Mouse (Mus musculus) midbrain, embryonic 15.5 days (tissue): ENCODE results near the gene Itih3. TPM values are rescaled to one million over a fixed set of nuclear protein-coding genes. Genes with fewer than 3 reads are reported as not detected.
A peak's percentile ranks its signal among the peaks of the same experiment; 100 is the strongest.

Experiments
- ATAC-seq: fragments of 200-750 bp; cut with Nextera tagmentation; replicated peaks from 2 replicates; pipeline ENCODE4 v1.8.0; 2017; ENCODE audit warnings: moderate TSS enrichment
- H3K27ac ChIP-seq: fragments of 300-500 bp; sonication (generic); 2 replicates; pipeline ENCODE4 v1.5.1; 2015; ENCODE audit warnings: mild to moderate bottlenecking, inconsistent platforms
- H3K27me3 ChIP-seq: fragments of 300-500 bp; sonication (generic); replicated peaks from 2 replicates; pipeline ENCODE4 v1.6.1; 2015; ENCODE audit warnings: inconsistent platforms
- H3K36me3 ChIP-seq: fragments of 300-500 bp; sonication (generic); replicated peaks from 2 replicates; pipeline ENCODE4 v1.6.1; 2015; ENCODE audit warnings: inconsistent platforms
- H3K4me1 ChIP-seq: fragments of 300-500 bp; sonication (generic); 2 replicates; pipeline ENCODE4 v1.6.1; 2015; ENCODE audit warnings: inconsistent platforms
- H3K4me2 ChIP-seq: fragments of 300-500 bp; sonication (generic); 2 replicates; pipeline ENCODE4 v1.6.1; 2015; ENCODE audit warnings: inconsistent platforms, mild to moderate bottlenecking, moderate library complexity
- H3K4me3 ChIP-seq: fragments of 300-500 bp; sonication (generic); 2 replicates; pipeline ENCODE4 v1.5.1; 2015; ENCODE audit warnings: mild to moderate bottlenecking, inconsistent platforms
- H3K9ac ChIP-seq: fragments of 300-500 bp; sonication (generic); 2 replicates; pipeline ENCODE4 v1.6.1; 2015; ENCODE audit warnings: mild to moderate bottlenecking, inconsistent platforms
- H3K9me3 ChIP-seq: fragments of 300-500 bp; sonication (generic); 2 replicates; pipeline ENCODE4 v1.6.1; 2016; ENCODE audit warnings: inconsistent platforms
- WGBS: fragments of 180-500 bp; shearing (Covaris S2); methylation state at CpG from one replicate; pipeline ENCODE4 v1.1.7; 2015; ENCODE audit warnings: mixed read lengths; 5-methylcytosine and 5-hydroxymethylcytosine counted together
- polyA plus RNA-seq: library from polyadenylated mRNA; unstranded; fragments of >200 nt; fragmentation: Nextera tagmentation; extraction: Ambion mirVana; gene quantifications from 2 replicates; pipeline ENCODE4 v1.2.1, GENCODE M21; 2015

Gene Itih3
- 1.1 and 1.3 TPM in 2 replicates for polyA plus RNA-seq

DNA sequence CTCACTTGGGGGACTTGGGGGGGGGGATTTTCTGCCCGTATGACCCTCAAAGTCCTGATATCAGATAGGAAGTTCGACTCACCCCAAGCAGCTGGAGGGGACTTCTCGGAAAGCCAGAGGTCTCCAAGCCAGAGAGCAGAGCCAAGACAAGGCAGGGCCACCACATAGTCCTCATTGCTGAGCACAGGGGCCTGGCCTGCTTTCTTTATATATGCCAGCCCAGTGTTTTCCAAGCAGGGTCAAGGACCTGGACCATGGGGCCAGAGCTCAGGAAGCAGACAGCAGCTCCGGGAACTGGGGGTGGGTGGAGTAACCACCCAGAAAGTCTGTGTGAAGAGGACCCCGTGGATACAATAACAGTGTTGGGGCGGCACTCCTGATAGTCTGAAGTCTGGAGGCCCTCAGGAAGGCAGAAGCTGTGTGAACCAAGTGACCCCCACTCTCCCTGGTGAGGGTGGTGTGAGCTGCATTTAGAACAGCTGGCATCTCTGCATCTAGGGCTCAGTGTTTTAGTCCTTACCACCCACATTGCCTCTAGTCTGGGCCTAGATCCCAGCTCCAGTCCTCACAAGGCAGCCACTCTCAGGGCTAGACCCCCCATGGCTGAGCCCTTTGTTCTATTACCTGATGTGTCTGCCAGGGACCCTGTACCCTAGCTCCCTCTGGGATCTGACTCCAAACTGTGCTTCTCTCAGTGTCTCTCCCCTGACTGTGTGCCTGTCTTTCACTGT, at the start of gene Itih3:
Gene Itih3 (minus strand): TSS at position 386 of the 731 bp plus-strand sequence.
- H3K36me3 ChIP-seq = no peaks in the 10 kb centered on the region
- no peaks in the 10 kb centered on the region for H3K4me1 ChIP-seq
- no peak within 1 kb of the TSS for H3K4me3 ChIP-seq
- H3K9me3 ChIP-seq = no peaks in the 10 kb centered on the region
- ATAC-seq = no peak
- H3K4me2 ChIP-seq = no peak within 1 kb of the TSS
- 77% methylated on average over 6 of the region's 6 CpGs for WGBS
- H3K9ac ChIP-seq = no peak within 1 kb of the TSS
- no peak within 1 kb of the TSS for H3K27ac ChIP-seq
- H3K27me3 ChIP-seq = no peaks in the 10 kb centered on the region

DNA sequence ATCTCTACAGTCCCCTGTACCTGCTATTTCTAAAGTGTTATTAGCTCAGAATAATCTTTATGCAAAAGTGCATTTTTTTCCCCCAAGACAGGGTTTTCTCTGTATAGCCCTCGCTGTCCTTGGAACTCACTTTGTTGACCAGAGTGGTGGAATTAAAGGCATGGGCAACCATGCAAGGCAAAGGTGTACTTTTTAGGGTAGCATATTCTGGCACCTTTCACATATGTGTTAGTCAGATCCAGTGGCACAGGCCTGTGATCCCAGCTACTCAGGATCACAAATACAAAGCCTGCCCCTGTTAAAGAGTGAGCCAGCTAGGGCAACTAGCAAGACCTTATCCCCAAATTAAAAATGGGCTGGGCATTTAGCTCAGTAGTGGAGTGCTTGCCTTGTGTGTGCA, 36.8 kb upstream of the Itih3 start:
- peaks cover 17% of the 10 kb centered on the region; the same call in 1 of the 2 replicates for H3K36me3 ChIP-seq
- no peaks in the 10 kb centered on the region for H3K27me3 ChIP-seq
- 96% methylated on average over 1 of the region's 1 CpGs for WGBS

DNA sequence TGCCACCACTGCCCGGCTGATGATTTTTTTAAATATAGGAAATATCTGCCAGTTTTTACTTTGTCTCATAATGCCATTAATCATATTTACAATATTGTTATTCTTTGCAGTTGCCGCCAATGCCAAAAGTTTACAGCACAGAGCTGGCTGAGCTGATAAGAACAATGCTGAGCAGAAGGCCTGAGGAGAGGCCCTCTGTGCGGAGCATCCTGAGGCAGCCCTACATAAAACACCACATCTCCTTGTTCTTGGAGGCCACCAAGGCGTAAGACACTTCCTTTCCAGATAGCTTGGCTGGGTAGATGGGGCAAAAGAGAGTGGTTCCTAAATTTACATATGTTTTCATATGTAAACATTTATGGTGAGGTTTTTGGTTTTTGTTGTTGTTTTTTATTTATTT, 35.5 kb upstream of the Itih3 start:
- ATAC-seq = no peak
- Histone ChIP-seq H3K9me3 (no peaks in the 10 kb centered on the region), H3K4me1 (no peaks in the 10 kb centered on the region), H3K27ac (no peak overlapping the region), H3K36me3 (peaks cover 16% of the 10 kb centered on the region; the same call in 1 of the 2 replicates), H3K9ac (no peak overlapping the region), H3K4me2 (no peak overlapping the region), H3K4me3 (no peak overlapping the region), H3K27me3 (no peaks in the 10 kb centered on the region)
- 96% methylated on average over 4 of the region's 4 CpGs for WGBS

More for the DNA sequence above, 36.8 kb upstream of the Itih3 start:
- H3K4me3 ChIP-seq = no peak overlapping the region
- H3K4me2 ChIP-seq = no peak overlapping the region
- no peak overlapping the region for H3K27ac ChIP-seq
- H3K9me3 ChIP-seq = no peaks in the 10 kb centered on the region
- H3K9ac ChIP-seq = no peak overlapping the region
- no peaks in the 10 kb centered on the region for H3K4me1 ChIP-seq
- ATAC-seq = no peak

DNA sequence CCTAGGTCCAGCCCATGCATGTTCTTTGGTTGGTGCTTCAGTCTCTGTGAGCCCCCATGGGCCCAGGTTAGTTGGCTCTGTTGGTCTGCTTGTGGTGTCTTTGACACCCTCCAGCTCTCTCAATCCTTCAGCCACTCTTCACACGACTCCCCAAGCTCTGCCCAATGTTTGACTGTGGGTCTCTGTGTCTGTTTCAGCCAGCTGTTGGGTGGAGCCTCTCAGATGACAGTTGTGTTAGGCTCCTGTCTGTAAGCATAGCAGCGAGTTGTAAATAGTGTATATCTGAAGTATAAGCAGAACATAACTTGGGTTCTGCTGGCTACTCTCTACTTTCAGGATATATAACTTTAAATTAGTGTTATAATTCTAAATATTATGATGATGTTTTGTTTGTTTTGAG, 35.0 kb upstream of the Itih3 start:
- Histone ChIP-seq H3K27ac (no peak overlapping the region), H3K9me3 (no peaks in the 10 kb centered on the region), H3K27me3 (no peaks in the 10 kb centered on the region), H3K4me1 (no peaks in the 10 kb centered on the region), H3K36me3 (peaks cover 16% of the 10 kb centered on the region; the same call in 1 of the 2 replicates), H3K9ac (no peak overlapping the region), H3K4me3 (no peak overlapping the region), H3K4me2 (no peak overlapping the region)
- ATAC-seq = no peak
- WGBS = 83% methylated on average over 2 of the region's 2 CpGs

DNA sequence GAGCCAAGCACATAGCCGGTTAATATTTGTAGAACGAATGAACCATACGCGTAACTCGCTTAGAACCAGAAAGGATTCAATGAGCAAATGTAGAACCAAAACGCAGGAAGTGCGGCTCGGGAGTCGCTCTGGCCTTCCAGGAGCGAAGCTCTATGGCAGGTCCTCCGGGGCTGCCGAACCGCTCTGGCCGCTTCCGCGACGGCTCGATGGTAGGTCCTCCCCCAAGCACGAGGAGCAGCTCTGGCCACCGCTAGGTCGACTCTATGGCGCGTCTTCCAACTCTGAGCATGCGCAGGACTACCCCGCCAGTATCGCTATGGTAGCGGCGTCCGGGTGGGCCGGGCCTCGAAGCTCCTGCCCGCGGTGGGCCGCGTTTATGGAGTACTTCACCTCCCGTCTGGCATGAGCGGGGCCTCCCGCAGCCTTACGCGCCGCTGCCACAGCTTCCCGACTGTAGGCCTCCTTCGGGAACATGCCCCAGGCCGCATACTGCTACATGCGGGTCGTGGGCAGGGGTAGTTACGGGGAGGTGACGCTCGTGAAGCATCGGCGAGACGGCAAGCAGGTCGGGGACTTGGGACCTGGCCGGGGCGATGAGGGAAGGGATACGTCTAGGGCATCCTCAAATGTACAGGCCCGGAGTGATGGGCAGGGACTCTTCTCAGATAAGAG, 27.7 kb upstream of the Itih3 start, which contains the start of gene Nek4:
Gene Nek4 (plus strand): TSS at position 224 of the 672 bp plus-strand sequence.
- Histone ChIP-seq H3K4me2 (peak within 1 kb of the TSS; percentile 63), H3K4me1 (peaks cover 14% of the 10 kb centered on the region), H3K27ac (peak within 1 kb of the TSS; percentile 82), H3K36me3 (0 out of 2 replicates have a peak, but pooled peaks cover 3% of the 10 kb centered on the region), H3K27me3 (no peaks in the 10 kb centered on the region), H3K9ac (peak within 1 kb of the TSS; percentile 79), H3K9me3 (no peaks in the 10 kb centered on the region), H3K4me3 (peak within 1 kb of the TSS; percentile 85)
- under 1% methylated on average over 57 of the region's 57 CpGs for WGBS
- peak; percentile 99 for ATAC-seq

DNA sequence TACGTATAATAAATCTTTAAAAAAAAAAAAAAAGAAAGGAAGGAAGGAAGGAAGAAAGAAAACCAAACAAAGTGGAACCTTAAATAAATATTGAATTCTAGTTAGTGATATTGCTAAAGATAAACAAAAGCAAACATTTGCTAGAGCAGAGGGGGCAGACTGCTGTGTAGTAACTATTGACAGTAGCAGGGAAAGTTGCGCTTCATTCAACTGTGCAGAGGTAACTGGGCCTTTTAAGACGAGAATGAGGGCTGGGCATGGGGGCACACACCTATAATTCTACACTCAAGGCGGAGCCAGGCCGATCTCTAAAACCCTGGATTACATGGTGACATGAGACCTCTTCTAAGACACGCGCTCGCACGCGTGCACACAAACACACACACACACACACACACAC, 26.4 kb upstream of the Itih3 start:
- WGBS = 97% methylated on average over 10 of the region's 10 CpGs
- H3K4me1 ChIP-seq = peaks cover 14% of the 10 kb centered on the region
- ATAC-seq = no peak
- H3K9me3 ChIP-seq = no peaks in the 10 kb centered on the region
- no peak overlapping the region for H3K9ac ChIP-seq
- no peak overlapping the region for H3K4me2 ChIP-seq
- no peak overlapping the region for H3K4me3 ChIP-seq
- no peaks in the 10 kb centered on the region for H3K27me3 ChIP-seq
- H3K36me3 ChIP-seq = 0 out of 2 replicates have a peak, but pooled peaks cover 3% of the 10 kb centered on the region
- no peak overlapping the region for H3K27ac ChIP-seq

DNA sequence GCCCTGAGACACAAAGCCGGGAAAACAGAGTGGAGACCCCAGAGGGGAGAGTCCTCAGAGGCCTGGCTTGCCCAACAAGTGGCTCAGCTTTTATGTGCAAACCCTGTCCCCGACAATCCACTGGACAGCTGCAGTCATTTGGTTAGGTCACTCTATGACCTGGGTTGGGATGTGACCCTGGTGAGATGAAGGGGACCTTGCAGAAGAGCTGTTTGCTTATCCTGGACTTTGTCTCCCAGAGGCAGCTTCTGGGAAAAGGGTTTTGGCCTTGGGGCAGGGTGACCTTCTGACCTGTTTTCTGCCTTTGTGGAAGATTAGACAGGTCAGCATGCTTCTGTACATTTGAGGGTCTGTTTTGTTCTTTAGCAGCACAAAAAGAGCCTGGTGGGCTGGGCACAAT, 21.2 kb upstream of the Itih3 start:
- Histone ChIP-seq H3K4me1 (no peaks in the 10 kb centered on the region), H3K9me3 (no peaks in the 10 kb centered on the region), H3K27me3 (no peaks in the 10 kb centered on the region), H3K4me2 (no peak overlapping the region), H3K36me3 (no peaks in the 10 kb centered on the region), H3K4me3 (no peak overlapping the region), H3K9ac (no peak overlapping the region), H3K27ac (no peak overlapping the region)
- no peak for ATAC-seq
- 87% methylated on average over 2 of the region's 2 CpGs for WGBS

DNA sequence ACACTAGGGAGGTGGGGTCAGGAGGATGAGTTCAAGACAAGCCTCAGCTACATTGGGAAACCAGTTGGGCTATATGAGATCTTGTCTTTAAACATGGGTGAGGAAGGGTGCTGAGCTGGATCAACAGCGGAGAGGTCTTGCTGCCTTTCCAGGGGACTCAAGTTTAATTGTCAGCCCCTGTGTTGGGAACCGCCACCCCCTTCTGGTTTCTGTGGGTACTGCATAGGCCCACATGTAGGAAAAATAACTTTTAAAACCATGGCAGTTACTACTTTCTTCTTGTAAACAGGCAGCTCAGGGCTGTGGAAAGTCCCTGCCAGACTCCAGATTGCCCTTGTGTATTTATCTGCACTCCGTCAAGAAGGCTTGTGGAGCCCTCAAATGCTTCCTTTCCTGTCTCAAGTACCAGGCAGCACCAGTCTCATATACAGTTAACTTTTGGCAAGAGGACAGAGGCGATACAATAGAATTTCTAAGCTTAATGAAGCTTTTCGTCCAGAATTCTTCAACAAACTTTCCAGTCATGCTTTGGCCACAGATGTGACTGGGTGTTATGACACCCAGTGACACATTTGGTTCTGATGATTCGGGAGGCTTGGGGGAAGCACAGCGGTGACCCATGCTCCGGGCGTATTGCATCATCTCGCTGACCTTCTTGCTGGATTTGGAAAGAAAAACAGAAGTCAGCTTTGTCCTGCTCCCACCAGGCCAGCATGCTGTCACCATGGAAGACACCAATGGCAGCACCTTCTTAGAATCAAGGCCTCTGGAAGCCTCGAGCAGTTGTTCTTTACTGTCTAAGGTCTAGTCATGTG, 20.5 kb upstream of the Itih3 start:
- WGBS = 70% methylated on average over 11 of the region's 11 CpGs
- H3K4me1 ChIP-seq = no peaks in the 10 kb centered on the region
- no peak for ATAC-seq

DNA sequence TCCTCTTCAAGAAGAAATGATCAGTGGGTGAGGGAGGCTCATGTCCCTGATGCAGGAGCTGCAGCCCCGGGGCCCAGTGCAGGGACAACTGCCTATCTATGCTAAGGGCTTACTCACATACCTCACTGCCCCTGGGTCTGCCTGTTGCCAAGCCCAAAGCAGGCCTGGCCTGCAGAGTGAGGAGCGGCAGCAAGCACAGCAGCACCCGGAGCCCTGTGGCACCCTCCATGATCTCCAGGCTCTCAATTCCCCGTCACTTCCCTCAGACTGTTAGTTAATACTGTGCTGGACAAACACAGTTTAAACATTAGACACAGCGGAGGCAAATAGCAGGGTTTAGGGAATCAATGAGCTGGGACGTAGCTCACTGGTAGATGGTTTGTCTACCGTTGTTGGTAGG, 19.5 kb upstream of the Itih3 start, which contains the start of gene Itih1:
Gene Itih1 (minus strand): TSS at position 252 of the 400 bp plus-strand sequence.
- Histone ChIP-seq H3K27me3 (no peaks in the 10 kb centered on the region), H3K4me3 (no peak within 1 kb of the TSS), H3K4me1 (no peaks in the 10 kb centered on the region), H3K4me2 (no peak within 1 kb of the TSS), H3K9ac (no peak within 1 kb of the TSS), H3K27ac (no peak within 1 kb of the TSS), H3K9me3 (no peaks in the 10 kb centered on the region), H3K36me3 (no peaks in the 10 kb centered on the region)
- no peak for ATAC-seq
- 84% methylated on average over 7 of the region's 7 CpGs for WGBS

More for the DNA sequence above, 20.5 kb upstream of the Itih3 start:
- Histone ChIP-seq H3K9ac (no peak overlapping the region), H3K27me3 (no peaks in the 10 kb centered on the region), H3K4me3 (no peak overlapping the region), H3K4me2 (no peak overlapping the region), H3K9me3 (no peaks in the 10 kb centered on the region), H3K36me3 (no peaks in the 10 kb centered on the region), H3K27ac (no peak overlapping the region)

DNA sequence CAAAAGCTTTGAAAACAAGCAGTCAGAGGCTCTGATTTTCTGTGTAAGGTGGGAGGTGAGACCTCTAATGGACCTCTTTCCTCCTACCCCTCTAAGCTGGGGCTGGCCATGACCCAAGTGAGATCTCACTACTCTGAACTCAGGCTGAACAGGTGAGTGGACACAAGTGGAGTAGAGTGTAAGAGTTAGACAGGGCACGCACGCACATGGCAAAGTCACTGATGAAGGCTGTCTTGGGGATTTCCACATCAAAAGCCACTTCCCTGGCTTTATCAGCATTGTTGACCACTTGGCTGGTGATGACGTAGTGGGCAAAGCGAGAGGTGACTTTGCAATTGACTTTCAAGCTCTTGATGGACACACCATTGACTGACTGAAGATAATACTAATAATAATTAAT, 18.7 kb upstream of the Itih3 start:
- no peak overlapping the region for H3K27ac ChIP-seq
- ATAC-seq = no peak
- H3K4me1 ChIP-seq = no peaks in the 10 kb centered on the region
- H3K27me3 ChIP-seq = no peaks in the 10 kb centered on the region
- no peak overlapping the region for H3K4me2 ChIP-seq
- H3K9ac ChIP-seq = no peak overlapping the region
- WGBS = 92% methylated on average over 4 of the region's 4 CpGs
- no peaks in the 10 kb centered on the region for H3K36me3 ChIP-seq
- H3K9me3 ChIP-seq = no peaks in the 10 kb centered on the region
- H3K4me3 ChIP-seq = no peak overlapping the region

DNA sequence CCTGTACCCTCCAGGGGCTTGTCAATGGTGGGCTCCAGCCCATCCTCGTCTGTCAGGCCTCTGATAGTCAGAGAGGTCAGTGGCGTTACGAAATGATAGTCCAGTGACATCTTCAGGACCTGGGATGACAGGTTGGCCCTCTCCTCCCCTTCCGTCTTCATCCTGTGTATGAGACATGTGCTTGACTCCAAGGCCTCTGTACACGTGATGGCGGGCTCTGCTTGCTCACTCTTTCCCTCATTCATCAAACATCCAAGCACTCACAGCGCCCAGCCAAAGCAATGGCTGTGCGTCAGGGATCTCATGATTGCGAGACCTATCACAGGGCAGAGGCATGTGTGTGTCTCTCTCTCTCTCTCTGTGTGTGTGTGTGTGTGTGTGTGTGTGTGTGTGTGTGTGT, 9.8 kb upstream of the Itih3 start:
- H3K27me3 ChIP-seq = no peaks in the 10 kb centered on the region
- WGBS = 83% methylated on average over 9 of the region's 9 CpGs
- ATAC-seq = no peak

DNA sequence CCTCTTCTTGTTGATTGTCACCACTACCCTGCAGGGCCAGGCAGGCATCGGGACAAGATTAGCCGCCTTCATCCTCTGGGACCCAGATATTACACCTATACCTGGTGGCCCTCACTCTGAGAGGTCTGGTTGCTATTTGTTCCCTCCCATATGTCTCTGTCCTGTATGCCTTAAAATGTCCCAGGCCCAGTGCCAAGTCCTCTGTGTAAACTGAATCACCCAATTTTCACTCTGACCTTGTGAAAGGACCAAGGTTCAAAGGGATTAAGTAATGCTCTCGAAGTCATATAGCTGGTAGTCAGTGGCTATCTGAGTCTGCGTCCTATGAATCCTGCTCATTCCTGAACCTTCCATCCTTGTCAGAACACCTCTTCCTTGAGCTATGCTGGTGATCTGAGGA, 6.8 kb upstream of the Itih3 start:
- Histone ChIP-seq H3K4me2 (no peak overlapping the region), H3K27me3 (no peaks in the 10 kb centered on the region), H3K4me1 (no peaks in the 10 kb centered on the region), H3K9ac (no peak overlapping the region), H3K27ac (no peak overlapping the region), H3K4me3 (no peak overlapping the region), H3K9me3 (no peaks in the 10 kb centered on the region), H3K36me3 (no peaks in the 10 kb centered on the region)
- no peak for ATAC-seq
- 88% methylated on average over 4 of the region's 4 CpGs for WGBS

More for the DNA sequence above, 9.8 kb upstream of the Itih3 start:
- no peak overlapping the region for H3K4me2 ChIP-seq
- H3K9ac ChIP-seq = no peak overlapping the region
- H3K27ac ChIP-seq = no peak overlapping the region
- no peaks in the 10 kb centered on the region for H3K4me1 ChIP-seq
- H3K9me3 ChIP-seq = no peaks in the 10 kb centered on the region
- no peaks in the 10 kb centered on the region for H3K36me3 ChIP-seq
- no peak overlapping the region for H3K4me3 ChIP-seq
